Mouse (Mus musculus) spleen, adult 12 weeks (tissue): ENCODE data around the gene Mgp.
A peak's percentile ranks its signal among the peaks of the same experiment; 100 is the strongest.
"Not testable (repeated sequence)": the region's sequence is repeated elsewhere in the genome, so short reads cannot be mapped to it uniquely, and the experiment has no call there.

Experiments used
- DNase-seq: peaks from one replicate; pipeline ENCODE4 v3.0.0; 2022; ENCODE audit warnings: low spot score

Mgp gene

GRCm38 (mm10) chr6:136898222-136898621 is 22.6 kb upstream of the Mgp start:
- no peak for DNase-seq

- no peak for DNase-seq
These were observed 22.2 kb upstream of the Mgp start for GRCm38 (mm10) chr6:136897789-136898188.

- DNase-seq = no peak
These were observed 19.1 kb upstream of the Mgp start for GRCm38 (mm10) chr6:136894532-136895339.

GRCm38 (mm10) chr6:136892002-136892401 is 16.4 kb upstream of the Mgp start:
- DNase-seq = no peak

- no peak for DNase-seq
These were observed 13.9 kb upstream of the Mgp start for GRCm38 (mm10) chr6:136889554-136889953.

- no peak for DNase-seq
These were observed 13.4 kb upstream of the Mgp start for GRCm38 (mm10) chr6:136889067-136889466.

GRCm38 (mm10) chr6:136887854-136888253 is 12.2 kb upstream of the Mgp start:
- no peak for DNase-seq

- not testable (repeated sequence) for DNase-seq
These were observed 9.1 kb upstream of the Mgp start for GRCm38 (mm10) chr6:136884766-136885165.

GRCm38 (mm10) chr6:136883961-136884360 is 8.3 kb upstream of the Mgp start:
- DNase-seq = no peak

GRCm38 (mm10) chr6:136883431-136883915 is 7.8 kb upstream of the Mgp start:
- no peak for DNase-seq

GRCm38 (mm10) chr6:136881678-136882077 is 6.1 kb upstream of the Mgp start:
- DNase-seq = no peak

GRCm38 (mm10) chr6:136874599-136874998 is 1.0 kb downstream of the Mgp start:
- DNase-seq = no peak

GRCm38 (mm10) chr6:136868921-136869320 is 6.7 kb downstream of the Mgp start:
- DNase-seq = no peak

GRCm38 (mm10) chr6:136866150-136866549 is 9.5 kb downstream of the Mgp start:
- DNase-seq = no peak

- no peak for DNase-seq
These were observed 10.3 kb downstream of the Mgp start for GRCm38 (mm10) chr6:136865360-136865759.

- DNase-seq = peak; percentile 5
These were observed 14.6 kb downstream of the Mgp start for GRCm38 (mm10) chr6:136861020-136861419.

- no peak for DNase-seq
These were observed 17.2 kb downstream of the Mgp start for GRCm38 (mm10) chr6:136858420-136858819.

- no peak for DNase-seq
These were observed 17.8 kb downstream of the Mgp start for GRCm38 (mm10) chr6:136857873-136858260.

- peak; percentile 74 for DNase-seq
These were observed 18.3 kb downstream of the Mgp start, which contains the start of gene Art4 for GRCm38 (mm10) chr6:136857186-136857872. TSS of gene Art4 (minus strand) at chr6:136857733.

GRCm38 (mm10) chr6:136856071-136856636 is 19.5 kb downstream of the Mgp start:
- DNase-seq = peak; percentile 62

- DNase-seq = no peak
These were observed 20.4 kb downstream of the Mgp start for GRCm38 (mm10) chr6:136855183-136855582.

- peak; percentile 9 for DNase-seq
These were observed 21.3 kb downstream of the Mgp start for GRCm38 (mm10) chr6:136854361-136854781.

GRCm38 (mm10) chr6:136852762-136853161 is 22.9 kb downstream of the Mgp start:
- no peak for DNase-seq
